Mouse (Mus musculus) kidney, adult 2 months (tissue): ENCODE data around the gene Litaf. TPM values are rescaled to one million over a fixed set of nuclear protein-coding genes. Genes with fewer than 3 reads are reported as not detected.

Experiments
- DNase-seq: peaks from one replicate; pipeline ENCODE4 v3.0.0; 2021
- H3K27ac ChIP-seq: fragments of 200-500 bp; 2 replicates; pipeline ENCODE4 v1.5.1; 2012; ENCODE audit warnings: low read depth, low read length, control low read depth, inconsistent platforms; ENCODE audit not compliant: insufficient read depth
- H3K27me3 ChIP-seq: fragments of 200-500 bp; replicated peaks from 2 replicates; pipeline ENCODE4 v1.6.1; 2012; ENCODE audit warnings: mild to moderate bottlenecking, moderate library complexity, low read length, inconsistent platforms; ENCODE audit not compliant: control insufficient read depth, insufficient read depth
- H3K36me3 ChIP-seq: fragments of 200-500 bp; 2 replicates; pipeline ENCODE4 v1.6.1; 2012; ENCODE audit warnings: mild to moderate bottlenecking, moderate library complexity, low read length, inconsistent platforms; ENCODE audit not compliant: control insufficient read depth, insufficient read depth
- H3K4me1 ChIP-seq: fragments of 200-500 bp; 2 replicates; pipeline ENCODE4 v1.6.1; 2011; ENCODE audit warnings: low read length; ENCODE audit not compliant: control insufficient read depth, insufficient read depth
- H3K4me3 ChIP-seq: fragments of 200-500 bp; 2 replicates; pipeline ENCODE4 v1.5.1; 2011; ENCODE audit warnings: mild to moderate bottlenecking, low read depth, low read length, control low read depth; ENCODE audit not compliant: insufficient read depth
- CTCF ChIP-seq: fragments of 200-500 bp; conservative IDR thresholded peaks from 2 replicates; pipeline ENCODE4 v1.5.1; 2011; ENCODE audit warnings: low read depth, mild to moderate bottlenecking, control low read depth, low read length, moderate library complexity, mixed read lengths; ENCODE audit not compliant: insufficient read depth, insufficient read length
- POLR2A ChIP-seq: fragments of 200-500 bp; IDR thresholded peaks from one replicate; pipeline ENCODE4 v1.6.1; 2011; ENCODE audit warnings: low read depth, low read length, control low read depth
- WGBS: fragments of 180-500 bp; shearing (Covaris S2); methylation state at CpG from one replicate; pipeline ENCODE4 v1.1.7; 2018; 5-methylcytosine and 5-hydroxymethylcytosine counted together
- polyA plus RNA-seq: library from polyadenylated mRNA; depleted of rRNA; stranded (reverse); fragments of >200 nt; gene quantifications from 2 replicates; pipeline ENCODE4 v1.2.3, GENCODE M21; 2012

Litaf gene
- polyA plus RNA-seq, 1 experiment: 125 TPM

GRCm38 (mm10) chr16:11068666-11069065 is 2.7 kb upstream of the Litaf start:
- 0 out of 2 replicates have a peak overlapping the region, but pooled peaks have one; percentile 90 for H3K27ac ChIP-seq
- H3K27me3 ChIP-seq: no peaks in the 10 kb centered on the region
- TF ChIP-seq CTCF: no peak
- no peak for TF ChIP-seq POLR2A
- no peak overlapping the region for H3K4me3 ChIP-seq
- no peak for DNase-seq
- 92% methylated on average over 3 of the region's 3 CpGs for WGBS
- no peaks in the 10 kb centered on the region for H3K36me3 ChIP-seq
- peaks cover 47% of the 10 kb centered on the region for H3K4me1 ChIP-seq

GRCm38 (mm10) chr16:11066833-11067191 is 855 bp upstream of the Litaf start:
- no peak for TF ChIP-seq POLR2A
- 3% methylated on average over 22 of the region's 22 CpGs for WGBS
- H3K4me3 ChIP-seq: peak overlapping the region; percentile 73
- H3K36me3 ChIP-seq: no peaks in the 10 kb centered on the region
- peak overlapping the region; percentile 33 for H3K27ac ChIP-seq
- no peaks in the 10 kb centered on the region for H3K27me3 ChIP-seq
- peaks cover 56% of the 10 kb centered on the region for H3K4me1 ChIP-seq
- DNase-seq: peak; percentile 60

DNA sequence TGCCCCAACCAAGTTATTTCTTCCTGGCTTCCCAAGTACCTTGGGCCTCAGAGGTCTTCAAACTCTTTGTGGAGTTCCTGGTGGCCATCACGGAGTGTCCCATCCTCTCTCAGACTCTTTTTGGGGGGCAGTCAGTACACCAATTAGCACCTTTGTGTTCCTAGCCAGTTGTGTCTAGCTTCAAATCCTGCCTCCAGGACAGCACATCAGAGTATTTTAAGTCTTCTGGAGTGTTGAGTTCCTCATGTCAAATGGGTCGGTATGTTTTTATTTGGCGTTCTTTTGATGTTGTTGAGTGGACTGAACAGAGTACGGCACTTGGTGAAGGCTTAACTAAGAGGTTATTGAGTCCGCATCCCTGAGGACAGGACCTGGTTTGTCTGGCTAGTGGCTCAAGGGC is 526 bp downstream of the Litaf start:
- Histone ChIP-seq H3K36me3 (no peaks in the 10 kb centered on the region), H3K4me3 (peak overlapping the region; percentile 23; the same call in 1 of the 2 replicates), H3K27me3 (no peaks in the 10 kb centered on the region), H3K4me1 (peaks cover 46% of the 10 kb centered on the region), H3K27ac (peak overlapping the region; percentile 40)
- WGBS: 60% methylated on average over 5 of the region's 5 CpGs
- no peak for DNase-seq
- TF ChIP-seq CTCF: no peak
- TF ChIP-seq POLR2A: no peak

DNA sequence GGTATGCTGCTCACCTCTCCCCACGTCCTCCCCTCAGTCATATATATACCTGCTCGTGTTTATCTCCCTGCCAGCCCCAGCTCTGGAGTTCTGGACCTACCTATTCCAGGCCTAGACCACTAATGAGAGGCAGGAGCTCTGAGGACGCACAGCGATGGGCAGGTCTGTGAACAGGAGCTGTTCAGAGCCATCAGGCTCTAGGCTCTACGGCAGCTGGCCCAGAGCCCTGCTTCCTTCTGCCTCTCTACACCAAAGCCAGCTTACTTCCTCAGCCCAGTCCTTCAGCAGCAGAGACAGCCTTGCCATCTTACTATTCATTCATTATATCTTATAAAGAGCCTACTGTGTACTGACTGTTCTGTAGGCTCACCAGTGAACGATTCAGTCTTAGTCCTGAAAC is 1.2 kb downstream of the Litaf start:
- TF ChIP-seq POLR2A (no peak), CTCF (no peak)
- H3K27ac ChIP-seq: no peak overlapping the region
- DNase-seq: no peak
- peaks cover 39% of the 10 kb centered on the region for H3K4me1 ChIP-seq
- WGBS: 90% methylated on average over 6 of the region's 6 CpGs
- H3K27me3 ChIP-seq: no peaks in the 10 kb centered on the region
- no peak overlapping the region for H3K4me3 ChIP-seq
- H3K36me3 ChIP-seq: no peaks in the 10 kb centered on the region

GRCm38 (mm10) chr16:11064341-11064740 is 1.6 kb downstream of the Litaf start:
- H3K4me3 ChIP-seq: no peak overlapping the region
- TF ChIP-seq CTCF: no peak
- TF ChIP-seq POLR2A: no peak
- H3K27me3 ChIP-seq: no peaks in the 10 kb centered on the region
- H3K27ac ChIP-seq: no peak overlapping the region
- 95% methylated on average over 4 of the region's 4 CpGs for WGBS
- H3K36me3 ChIP-seq: no peaks in the 10 kb centered on the region
- no peak for DNase-seq
- peaks cover 35% of the 10 kb centered on the region for H3K4me1 ChIP-seq

- peak; percentile 93 for DNase-seq
- Histone ChIP-seq H3K27ac (peak overlapping the region; percentile 90), H3K4me1 (peaks cover 24% of the 10 kb centered on the region), H3K4me3 (no peak overlapping the region), H3K36me3 (no peaks in the 10 kb centered on the region), H3K27me3 (no peaks in the 10 kb centered on the region)
- WGBS: 23% methylated on average over 13 of the region's 13 CpGs
- no peak for TF ChIP-seq POLR2A
Observed at GRCm38 (mm10) chr16:11062794-11063721, 2.9 kb downstream of the Litaf start.

DNA sequence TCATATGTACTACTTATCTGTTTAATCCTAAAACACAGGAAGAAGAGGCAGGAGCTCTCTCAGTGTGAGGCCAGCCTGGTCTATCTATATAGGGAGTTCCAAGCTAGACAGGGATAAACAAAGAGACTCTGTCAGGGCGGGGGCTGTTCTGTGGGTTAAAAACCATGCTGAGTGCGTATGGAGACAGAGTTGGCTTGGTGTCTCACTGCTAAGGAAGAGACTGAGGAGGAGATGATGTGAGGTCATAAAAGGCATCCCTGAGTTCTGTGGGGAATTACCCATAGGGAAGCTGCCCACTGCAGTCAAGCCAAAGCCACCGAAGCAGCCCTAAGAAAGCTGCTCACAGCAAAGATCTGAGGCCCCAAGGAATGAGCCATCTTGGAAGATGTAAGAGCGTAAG is 5.3 kb downstream of the Litaf start, which contains the start of gene Snn:
Gene Snn (plus strand): TSS at position 301 of the 400 bp plus-strand sequence.
- H3K27me3 ChIP-seq: no peaks in the 10 kb centered on the region
- peaks cover 17% of the 10 kb centered on the region for H3K4me1 ChIP-seq
- H3K36me3 ChIP-seq: no peaks in the 10 kb centered on the region
- WGBS: 96% methylated on average over 4 of the region's 4 CpGs
- no peak within 1 kb of the TSS for H3K4me3 ChIP-seq
- no peak for DNase-seq
- TF ChIP-seq POLR2A (no peak), CTCF (no peak)
- H3K27ac ChIP-seq: no peak within 1 kb of the TSS
